Mouse (Mus musculus) mouse embryonic stem cell (cell line): Measurements from ENCODE around the gene Uri1.

Source experiments
- in situ Hi-C, 2 experiments: fragments of 300-500 bp; cut with MboI; formaldehyde crosslinking; loops; 1 replicate in 1 of 2; 3 replicates in 1 of 2; pipeline ENCODE4 v1.14.3; 2019 to 2020; ENCODE audit warnings: low sequenced_read_pairs in 2 of 2, low pct_unique_long_range_greater_than_20kb in 1 of 2, mixed read lengths in 1 of 2; ENCODE audit not compliant: unreplicated experiment in 1 of 2

The Uri1 gene

DNA sequence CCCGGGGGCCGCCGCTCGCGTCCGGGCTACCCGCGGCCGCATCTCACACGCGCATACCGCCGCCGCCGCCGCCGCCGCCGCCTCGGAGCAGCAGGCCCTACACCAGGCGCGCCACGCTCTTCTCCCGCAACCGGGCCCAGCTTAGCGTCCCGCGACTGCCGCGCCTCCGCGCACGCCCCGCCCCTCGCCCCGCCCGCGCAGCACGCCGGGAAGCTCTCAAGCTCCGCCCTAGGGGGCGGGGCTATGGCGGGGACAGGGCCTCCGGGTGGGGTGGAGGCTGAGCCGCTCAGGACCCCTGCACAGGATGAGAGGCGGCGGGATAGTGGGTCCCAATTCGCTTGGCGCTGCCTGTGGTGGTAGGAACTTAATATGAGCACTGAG is 4.0 kb downstream of the Uri1 start:
- in situ Hi-C loops = no loop called here

DNA sequence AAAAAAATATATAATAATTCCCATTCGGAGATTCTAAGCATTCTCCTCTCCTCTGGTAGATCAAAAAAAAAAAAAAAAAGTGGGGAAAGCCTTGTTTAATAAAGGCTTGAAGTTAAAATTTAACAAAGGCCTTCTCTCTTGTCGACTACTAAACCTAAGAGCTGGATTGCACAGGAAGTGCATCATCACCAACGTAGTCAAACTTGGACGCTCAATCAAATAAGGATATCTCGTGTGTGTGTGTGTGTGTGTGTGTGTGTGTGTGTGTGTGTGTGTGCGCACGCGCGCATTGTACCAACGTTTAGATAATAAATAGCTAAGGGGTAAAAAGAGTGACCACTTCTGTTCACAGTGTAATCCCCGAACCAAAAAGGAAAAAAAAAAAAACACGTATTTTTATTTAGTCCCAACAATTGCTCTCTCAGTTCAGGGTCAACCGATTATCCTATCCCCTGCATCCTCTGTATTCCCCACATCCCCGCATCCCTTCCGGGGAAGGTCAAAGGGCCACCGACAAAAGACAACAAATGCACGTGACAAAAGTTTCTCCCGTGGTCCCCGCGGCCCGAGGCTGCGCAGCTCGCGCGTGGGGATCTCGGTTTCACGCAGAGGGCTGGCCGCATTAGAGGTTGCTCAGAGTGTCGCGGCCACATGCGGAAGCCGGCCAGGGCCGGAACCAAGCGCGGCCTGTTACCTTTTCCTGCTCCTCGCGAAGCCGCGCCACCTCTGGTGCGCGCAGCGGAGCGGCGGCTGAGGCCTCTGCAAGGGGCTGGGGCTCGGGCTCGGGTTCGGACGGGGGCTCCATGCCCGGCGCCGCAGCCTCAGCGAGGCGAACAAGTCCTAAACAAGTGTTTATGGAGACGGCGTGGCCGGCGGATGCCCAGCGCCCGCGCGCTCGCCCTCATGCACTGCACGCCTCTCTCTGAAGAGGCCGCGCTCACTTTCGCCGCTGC is 4.7 kb downstream of the Uri1 start:
- in situ Hi-C loops = no loop called here

DNA sequence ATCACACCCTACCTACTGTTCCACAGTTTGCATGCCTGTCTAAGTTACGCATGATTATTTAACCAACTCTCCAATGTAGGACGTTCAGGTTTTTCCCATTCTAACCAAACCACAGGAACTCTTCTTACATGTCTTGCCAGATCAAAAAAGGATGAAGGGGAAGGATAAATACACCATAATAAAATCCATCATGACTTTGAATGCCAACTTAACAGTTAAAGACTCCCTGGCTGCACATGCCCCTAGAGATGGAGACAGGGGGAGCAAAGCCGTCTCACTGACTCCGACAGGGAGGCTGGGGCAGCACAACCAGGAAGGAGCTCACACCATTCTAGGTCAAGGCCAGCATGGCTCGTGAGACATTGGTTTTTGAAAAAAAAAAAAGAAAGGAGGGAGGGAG is 8.0 kb downstream of the Uri1 start:
- in situ Hi-C loops = no loop called here

DNA sequence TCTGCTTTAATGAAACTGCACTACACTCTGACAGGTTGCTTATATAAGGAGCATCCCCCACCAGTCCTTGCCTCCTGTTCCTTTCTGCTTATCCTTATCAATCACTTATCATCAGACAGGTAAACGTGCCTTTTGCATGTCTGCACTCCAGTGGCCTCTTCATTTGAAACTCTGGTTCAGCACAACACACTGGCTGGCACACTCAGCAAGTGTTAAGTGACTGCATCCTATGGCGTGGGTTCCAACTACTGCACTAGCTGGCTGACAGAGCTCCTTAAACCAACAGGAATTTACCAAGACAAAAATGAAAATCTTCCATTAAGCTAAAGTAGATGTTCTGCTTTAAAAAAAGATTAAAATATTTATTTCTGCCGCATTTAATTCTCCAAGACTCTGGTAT is 9.4 kb downstream of the Uri1 start:
- in situ Hi-C loops = no loop called here

DNA sequence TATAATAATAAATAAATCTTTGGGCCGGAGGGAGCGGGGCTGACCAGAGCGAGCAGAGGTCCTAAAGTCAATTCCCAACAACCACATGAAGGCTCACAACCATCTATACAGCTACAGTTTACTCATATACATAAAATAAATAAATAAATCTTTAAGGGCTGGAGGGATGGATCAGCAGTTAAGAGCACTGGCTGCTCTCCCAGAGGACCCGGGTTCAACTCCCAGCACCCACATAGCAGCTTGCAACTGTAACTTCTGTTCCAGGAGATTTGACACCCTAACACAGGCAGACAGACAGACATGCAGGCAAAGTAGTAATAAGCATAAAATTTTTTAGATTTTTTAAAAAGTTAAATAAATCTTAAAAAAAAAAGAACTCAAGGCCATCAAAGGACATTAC is 10.5 kb downstream of the Uri1 start:
- in situ Hi-C loops = no loop called here

DNA sequence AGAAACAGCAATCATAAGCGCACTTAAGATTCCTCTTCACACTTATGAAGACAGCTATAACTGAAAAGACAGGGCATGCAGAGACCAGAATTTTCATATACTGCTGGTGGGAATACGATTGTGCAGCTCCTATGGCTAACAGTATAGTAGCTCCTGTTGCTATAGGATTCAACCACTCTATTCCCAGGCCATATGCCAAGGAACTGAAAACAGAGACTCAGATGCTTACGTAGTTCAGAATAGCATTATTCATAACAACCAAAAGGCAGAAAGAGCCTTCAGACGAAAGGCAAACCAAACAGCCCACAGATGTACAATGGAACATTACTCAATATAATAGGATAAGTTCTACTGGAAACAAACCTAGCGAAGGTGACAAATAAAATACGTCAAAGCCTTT is 15.0 kb downstream of the Uri1 start:
- in situ Hi-C loops = no loop called here

DNA sequence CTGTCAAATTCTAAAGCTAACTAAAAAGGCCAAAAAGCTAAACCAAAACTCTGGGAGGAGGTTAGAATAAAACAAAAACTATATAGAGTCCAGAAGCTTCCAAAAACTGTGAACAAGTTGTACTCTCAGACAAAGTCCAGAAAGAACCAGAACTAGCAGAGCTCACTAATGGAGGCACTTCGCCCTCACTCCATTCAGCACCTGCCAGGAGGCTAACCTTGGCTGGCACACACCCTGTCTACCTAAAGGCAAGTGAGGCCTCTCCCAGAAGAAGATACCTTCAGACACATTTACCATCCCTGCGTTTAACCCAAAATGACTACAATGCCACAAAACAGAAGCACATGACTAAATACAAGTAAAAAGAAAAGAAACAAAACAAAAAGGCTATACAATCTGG is 20.9 kb downstream of the Uri1 start:
- in situ Hi-C loops = no loop called here

DNA sequence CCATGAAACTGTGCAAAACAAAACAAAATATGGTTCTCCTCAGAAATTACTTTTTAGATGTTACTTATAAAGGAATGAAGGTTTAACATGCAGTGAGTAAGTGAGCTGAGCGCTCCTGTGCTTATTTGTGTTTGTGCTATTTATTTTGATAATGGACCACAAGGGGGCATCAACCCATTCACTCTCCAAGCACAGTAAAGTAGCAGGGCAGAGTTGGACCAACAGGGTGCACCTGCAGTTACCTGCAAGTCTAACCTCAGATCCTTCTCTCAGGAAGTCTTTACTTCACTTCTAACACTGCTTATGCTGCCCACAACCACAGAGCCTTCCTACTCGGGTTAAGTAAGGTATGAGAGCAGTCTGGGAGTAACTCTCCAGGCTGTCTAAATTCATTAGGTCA is 23.7 kb downstream of the Uri1 start:
- in situ Hi-C loops = no loop called here

DNA sequence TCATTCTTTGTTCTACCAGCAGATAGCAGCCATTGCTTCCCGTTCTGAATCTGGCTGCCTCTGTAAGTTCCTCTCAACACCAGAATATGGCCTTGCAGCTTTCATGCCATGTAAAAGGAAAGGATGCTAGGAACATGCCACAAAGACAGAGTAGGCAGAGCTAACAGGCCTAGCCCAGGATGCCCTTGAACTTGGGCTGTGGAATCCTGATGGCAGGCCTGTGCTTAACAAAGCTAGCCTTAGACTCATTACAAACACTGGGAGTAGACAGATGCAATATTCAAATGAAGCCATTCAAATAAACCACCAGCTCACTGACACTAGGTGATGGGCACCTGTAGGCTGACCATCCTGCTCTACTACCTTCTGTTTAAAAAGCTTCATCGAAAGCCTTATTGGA is 30.5 kb downstream of the Uri1 start:
- in situ Hi-C loops = no loop called here

DNA sequence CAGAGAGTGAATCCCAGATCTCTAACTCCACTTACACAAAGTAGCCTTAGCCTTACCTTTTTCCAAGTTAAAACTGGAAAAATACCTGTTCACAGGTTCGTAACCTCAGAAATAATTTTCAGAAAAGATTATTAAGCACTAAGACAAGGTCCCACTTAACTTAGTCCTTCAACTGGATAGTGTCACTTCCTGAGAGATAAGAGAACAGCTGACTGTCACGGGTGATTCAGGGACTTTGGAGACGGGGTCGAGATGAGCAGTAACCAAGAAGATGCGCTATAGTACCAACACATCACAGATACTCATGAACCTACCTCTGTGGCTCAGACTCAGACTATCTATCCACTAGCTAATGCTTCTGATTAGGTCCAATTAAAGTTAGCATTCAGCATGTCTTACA is 38.5 kb downstream of the Uri1 start:
- in situ Hi-C loops = no loop called here

DNA sequence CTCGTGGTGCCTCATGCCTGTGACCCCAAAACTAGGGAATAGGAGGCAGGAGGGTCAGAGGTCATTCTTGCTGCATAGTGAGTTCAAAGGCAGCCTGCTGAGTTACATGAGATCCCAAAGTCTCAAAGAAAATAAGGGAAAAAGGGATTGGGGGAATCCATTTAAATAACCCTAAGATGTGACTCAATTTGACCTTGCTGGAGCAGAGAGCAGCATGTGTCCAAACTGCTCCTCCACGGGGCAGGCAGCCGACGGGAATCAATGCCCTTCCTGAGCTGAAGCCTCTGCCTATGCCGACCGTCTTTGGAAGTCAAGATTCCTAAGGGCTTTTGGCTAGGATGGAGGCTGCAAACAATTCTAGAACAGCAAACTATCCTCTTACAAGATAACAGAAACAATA is 39.9 kb downstream of the Uri1 start:
- in situ Hi-C loops = no loop called here

DNA sequence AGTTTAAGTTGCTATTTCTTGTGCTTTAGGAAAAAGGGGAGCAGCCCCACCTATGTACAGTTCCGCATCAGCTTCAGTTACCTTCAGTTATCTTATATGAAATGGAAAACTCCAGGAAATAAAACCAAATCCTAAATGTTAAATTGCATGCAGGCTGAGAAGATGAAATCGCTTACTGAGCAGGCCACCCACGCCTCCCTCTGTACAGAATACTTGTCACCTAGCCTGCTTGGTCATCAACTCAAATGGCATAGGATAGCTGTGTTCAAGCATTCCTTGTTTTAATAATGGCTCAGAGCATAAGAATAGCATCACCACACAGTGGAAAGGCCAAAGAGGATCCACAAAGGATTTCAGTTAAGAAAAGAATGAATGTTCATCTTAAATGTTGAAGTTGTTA is 43.6 kb downstream of the Uri1 start:
- in situ Hi-C loops = no loop called here

DNA sequence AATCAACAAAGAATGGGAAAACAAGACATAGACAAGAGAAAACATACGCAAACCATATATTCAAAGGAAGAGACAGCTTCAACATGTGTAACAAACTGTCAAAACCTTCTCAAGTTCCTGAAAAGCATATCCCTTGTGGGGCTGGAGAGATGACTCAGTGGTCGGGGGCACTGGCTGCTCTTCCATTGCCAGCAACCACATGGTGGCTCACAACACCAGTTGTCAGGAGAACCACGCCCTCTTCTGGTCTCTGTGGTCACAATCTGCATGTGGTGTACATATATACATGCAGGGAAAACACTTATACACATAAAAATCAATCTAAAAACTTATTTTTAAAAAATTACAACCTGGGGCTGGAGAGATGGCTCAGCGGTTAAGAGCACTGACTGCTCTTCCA is 44.9 kb downstream of the Uri1 start:
- in situ Hi-C loops = no loop called here

DNA sequence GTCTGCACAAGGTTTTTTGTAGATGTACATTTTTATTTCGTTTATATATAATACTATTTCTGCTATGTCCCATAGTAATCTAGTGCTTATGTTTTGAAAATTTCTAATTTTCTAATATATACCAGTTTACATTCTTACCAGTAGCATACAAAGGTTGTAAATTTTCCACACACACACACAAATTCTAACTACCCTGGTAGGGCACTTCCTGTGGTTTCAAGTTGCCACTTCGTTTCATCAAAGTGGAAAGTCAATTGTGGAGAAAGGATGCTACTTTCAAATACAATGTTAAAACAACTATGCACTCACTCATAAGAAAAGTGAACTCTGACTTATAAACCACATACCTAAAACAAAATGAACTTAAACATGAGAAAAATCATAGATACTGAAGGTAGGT is 45.7 kb downstream of the Uri1 start:
- in situ Hi-C loops = no loop called here

DNA sequence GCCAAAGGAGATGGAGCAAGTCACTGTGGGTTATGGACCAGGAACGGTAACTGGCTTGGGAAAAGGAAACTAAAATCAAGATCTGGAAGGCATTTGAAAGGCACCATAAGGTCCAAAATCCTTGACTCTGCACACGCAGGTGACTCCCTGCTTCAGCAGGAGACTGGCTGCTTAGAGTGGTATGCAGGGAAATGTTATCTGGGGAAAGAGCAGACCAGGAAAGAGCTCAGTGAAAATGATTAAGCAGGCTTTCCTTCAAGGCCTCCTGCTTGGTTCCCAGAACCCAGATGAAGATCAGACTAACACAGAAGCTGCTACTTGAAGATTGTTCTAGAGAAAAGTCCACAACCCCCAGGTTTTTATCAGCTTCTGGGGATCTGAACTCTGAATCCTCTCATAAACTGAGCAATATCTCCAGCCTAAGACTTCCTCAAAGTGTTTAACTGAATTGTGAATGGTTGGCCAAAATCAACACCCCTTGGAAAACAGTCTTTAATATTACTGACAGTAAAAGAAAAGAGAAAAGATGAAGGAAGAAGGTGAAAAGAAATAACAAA is 50.3 kb downstream of the Uri1 start:
- in situ Hi-C loops = no loop called here

DNA sequence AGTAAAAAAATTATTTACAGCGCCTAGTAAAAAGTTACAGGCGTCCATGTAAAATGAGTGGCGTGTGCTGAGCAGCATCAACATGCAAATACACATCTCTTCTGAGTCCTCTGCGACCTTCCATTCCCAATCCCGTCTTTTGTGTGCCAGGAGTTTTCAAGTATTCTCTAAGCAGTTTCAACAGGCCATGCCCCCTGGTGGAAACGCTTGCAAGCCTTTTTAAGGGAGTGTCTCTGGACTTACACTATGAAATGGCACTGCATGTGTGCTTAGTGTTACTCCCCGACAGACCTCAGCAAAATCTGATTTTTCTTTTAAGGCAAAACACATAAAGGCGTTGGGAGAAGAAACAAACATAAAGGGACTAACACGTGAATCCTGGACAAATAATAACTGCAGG is 50.8 kb downstream of the Uri1 start:
- in situ Hi-C loops = no loop called here

DNA sequence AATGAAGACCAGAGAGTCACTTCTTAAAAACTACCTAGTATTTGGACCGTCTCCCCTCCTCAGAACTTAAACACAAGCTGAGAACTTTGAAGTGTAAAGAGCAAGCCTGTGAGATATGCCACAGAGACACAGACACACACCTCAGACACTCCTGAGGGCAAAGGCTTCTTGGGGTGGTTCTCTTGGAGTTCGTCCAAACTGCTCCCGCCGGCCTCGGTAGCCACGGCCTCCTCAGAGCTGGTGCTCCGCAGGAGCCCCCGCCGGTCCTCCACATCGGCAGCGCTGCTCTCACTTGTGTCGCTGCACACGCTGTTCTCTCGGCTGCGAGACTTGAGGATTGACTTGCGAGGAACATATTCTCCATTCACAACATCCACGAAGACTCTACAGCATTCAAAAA is 61.0 kb downstream of the Uri1 start:
- in situ Hi-C loops = no loop called here

DNA sequence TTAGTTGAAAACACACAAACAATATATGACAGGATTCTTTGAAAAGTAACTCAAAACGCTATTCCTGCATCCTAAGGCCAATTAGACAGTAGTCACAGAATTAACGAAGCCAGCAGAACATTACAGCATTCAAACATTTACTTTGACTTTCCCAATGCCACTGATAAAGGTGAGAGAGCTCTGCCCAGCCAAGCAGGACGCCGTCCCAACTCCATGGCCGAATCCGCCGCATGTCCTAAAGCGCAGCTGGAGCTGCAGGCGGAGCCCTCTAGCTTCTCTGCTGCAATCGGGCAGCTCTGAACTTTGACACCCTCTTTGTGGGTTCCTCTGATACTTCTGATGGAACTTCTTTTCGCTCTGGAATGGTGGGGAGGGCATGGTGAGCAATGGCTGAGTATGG is 62.1 kb downstream of the Uri1 start:
- in situ Hi-C loops = no loop called here

DNA sequence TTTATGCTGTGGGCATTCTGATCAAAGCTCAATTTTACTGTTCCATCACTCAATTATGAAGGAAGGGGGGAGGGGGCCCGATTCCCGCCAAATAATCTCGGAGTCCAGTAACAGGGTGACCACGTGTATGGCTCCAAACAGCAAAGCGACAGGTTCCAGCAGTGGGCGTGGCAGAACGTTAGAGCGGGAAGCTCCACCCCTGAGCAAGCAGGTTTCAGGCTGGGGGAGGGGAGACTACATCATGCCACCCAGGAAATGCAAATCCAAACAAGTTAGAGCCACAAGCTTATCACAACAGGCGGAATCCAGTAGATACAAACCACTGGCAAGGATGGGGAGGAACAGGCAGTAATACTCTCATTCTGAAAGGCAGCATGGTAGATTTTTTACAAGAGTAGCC is 71.5 kb downstream of the Uri1 start:
- in situ Hi-C loops = no loop called here

DNA sequence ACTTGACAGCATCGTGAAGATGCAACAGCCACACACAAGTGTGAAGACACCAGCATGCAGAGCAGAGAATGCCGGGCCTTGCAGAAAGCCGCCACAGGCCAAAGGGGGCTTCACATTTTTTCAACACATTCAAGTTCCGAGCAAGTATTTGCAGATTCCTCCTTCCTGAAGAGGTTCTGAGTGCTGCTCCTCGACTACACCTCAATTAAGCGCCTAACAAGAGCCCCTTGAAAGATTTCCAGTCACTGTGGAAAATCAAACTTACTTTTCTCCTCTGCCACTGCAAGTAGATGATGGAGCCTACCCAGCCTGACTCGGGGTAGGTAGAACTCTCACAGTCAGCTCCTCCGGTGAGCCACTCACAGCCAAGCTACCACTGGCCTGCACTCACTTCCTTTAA is 86.9 kb downstream of the Uri1 start:
- in situ Hi-C loops = no loop called here
